Mouse (Mus musculus) activated CD4-positive, CD25-positive, alpha-beta regulatory T cell (primary cell): ENCODE measurements around the gene Ptbp2. TPM values are rescaled to one million over a fixed set of nuclear protein-coding genes. Genes with fewer than 3 reads are reported as not detected.

ENCODE experiments used
- polyA plus RNA-seq, 2 experiments: library from polyadenylated mRNA; unstranded; fragments of 100-300 nt; shearing (Covaris generic); gene quantifications; one replicate each; pipeline ENCODE4 v1.2.1; 2017

Gene Ptbp2
- 10 to 100 TPM; 18.2 to 23.6 TPM for polyA plus RNA-seq

GRCm38 (mm10) chr3:119784366-119784765 is at the start of gene Ptbp2:
Gene Ptbp2, minus strand, starts transcription at chr3:119784466.

